Comparison of ENCODE assay signal across 7 mouse cellular contexts in genomic region chr9:97017811-97018641, GRCm38 (mm10). TPM values are rescaled to one million over a fixed set of nuclear protein-coding genes. Genes with fewer than 3 reads are reported as not detected.
DNase-seq lines count a peak whose midpoint lies in the region.

No protein-coding gene starts in this region.

- peak; percentile 75 for DNase-seq in adrenal gland, postnatal 14 days
- peak; percentile 86 for DNase-seq in embryo, embryonic 10.5 days (ENCODE audit: low spot score)
- DNase-seq in gastrocnemius, postnatal 36 days, result peak; percentile 20 to 53
- peak; percentile 10 for DNase-seq in induced T-regulatory cell, adult 2 months (ENCODE audit: low read depth)
- DNase-seq in left cerebral cortex, postnatal 36 days (ENCODE audit: low spot score in 2 of 2), result peak; percentile 53 to 58
- peak; percentile 87 for DNase-seq in midbrain, embryonic 10.5 days (ENCODE audit: low spot score)
- DNase-seq in splenic B cell, adult 2 months (ENCODE audit: low read depth, low spot score), result peak; percentile 20

- H3K27me3 ChIP-seq in midbrain, embryonic 10.5 days (ENCODE audit: low read depth, poor library complexity, severe bottlenecking), result peaks cover 18% of the 10 kb centered on the region
- H3K27me3 ChIP-seq in splenic B cell, adult 2 months (ENCODE audit: control insufficient read depth, insufficient read depth, low read length, poor library complexity, severe bottlenecking), result no peaks in the 10 kb centered on the region; the same call in 1 of the 2 replicates

- H3K36me3 ChIP-seq in midbrain, embryonic 10.5 days, result peaks cover 18% of the 10 kb centered on the region
- no peaks in the 10 kb centered on the region for H3K36me3 ChIP-seq in splenic B cell, adult 2 months (ENCODE audit: control insufficient read depth, insufficient read depth, low read length, poor library complexity, severe bottlenecking)

- H3K27ac ChIP-seq in midbrain, embryonic 10.5 days (replicated peaks), result peak overlapping the region; percentile 98

- H3K4me3 ChIP-seq in midbrain, embryonic 10.5 days, result peak overlapping the region; percentile 76

- no peaks in the 10 kb centered on the region for H3K9me3 ChIP-seq in midbrain, embryonic 10.5 days (replicated peaks)

- peaks cover 61% of the 10 kb centered on the region for H3K4me1 ChIP-seq in midbrain, embryonic 10.5 days

- intact Hi-C loops in gastrocnemius, postnatal 36 days (cut with DNase I), result loop anchor here (2.0 kb wide), 2 partner anchors 57 to 99 kb away; no protein-coding TSS in a partner anchor
- intact Hi-C loops in left cerebral cortex, postnatal 36 days (cut with DNase I), result loop anchor here (2.0 to 5.0 kb wide), 2 partner anchors 44 to 57 kb away; no protein-coding TSS in a partner anchor

- under 1% methylated on average over 62 of the region's 62 CpGs for WGBS in midbrain, embryonic 10.5 days

RNA-seq across cellular contexts. Expression of gene Spsb4, which starts 0.6 kb away (rescaled TPM):
- 1.5 and 1.7 TPM in 2 replicates for total RNA-seq in adrenal gland, postnatal 14 days (2021)
- 1 to 10 TPM; 1.4 to 4.1 TPM for total RNA-seq in gastrocnemius, postnatal 36 days (2021)
- total RNA-seq in left cerebral cortex, postnatal 36 days (2021), result 1 to 10 TPM; 4.8 to 5.5 TPM
- 174 and 175 TPM in 2 replicates for polyA plus RNA-seq in midbrain, embryonic 10.5 days (2016; fragmentation: Nextera tagmentation; extraction: Ambion mirVana)

Comparison
In these comparisons a context has a peak if more than half of its experiments do, and no peak if none do; other contexts are left out.
1. Peak in every context shown above with its lines: DNase-seq, H3K4me3 ChIP-seq and H3K27ac ChIP-seq.
2. DNase-seq: peak in every context shown above with its lines; median percentile 87 in midbrain, embryonic 10.5 days; 86 in embryo, embryonic 10.5 days; 75 in adrenal gland, postnatal 14 days; 56 in left cerebral cortex, postnatal 36 days; 36 in gastrocnemius, postnatal 36 days; 20 in splenic B cell, adult 2 months; 10 in induced T-regulatory cell, adult 2 months.